Mouse (Mus musculus): ENCODE results near the gene Cbx8.

DNA sequence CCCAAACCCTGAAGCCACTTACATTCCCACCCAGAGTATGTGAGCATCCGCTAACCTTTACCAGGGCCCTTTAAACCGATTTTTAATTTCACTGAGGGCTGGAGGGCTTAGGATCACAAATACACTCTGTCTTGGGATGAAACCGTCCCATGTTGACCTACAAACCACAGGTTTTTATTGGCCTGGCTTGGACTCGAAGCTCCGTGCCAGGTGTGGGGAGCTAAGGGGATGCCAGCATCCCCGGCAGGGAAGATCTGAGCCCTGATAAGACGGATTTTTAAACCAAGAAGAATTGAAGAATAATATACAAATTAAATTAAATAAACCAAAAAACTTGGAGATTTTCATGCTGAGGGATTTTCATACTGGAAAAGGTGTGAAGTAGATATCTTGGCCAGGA lies 26.3 kb downstream of the Cbx8 start:
- TF ChIP-seq CTCF (IDR thresholded peaks at IDR 0.05; ENCODE audit: low read depth) (no peak), EP300 (IDR thresholded peaks at IDR 0.05; ENCODE audit: low read depth) (no peak)
